13 mouse cellular contexts compared by ENCODE assay signal in the genomic region with DNA sequence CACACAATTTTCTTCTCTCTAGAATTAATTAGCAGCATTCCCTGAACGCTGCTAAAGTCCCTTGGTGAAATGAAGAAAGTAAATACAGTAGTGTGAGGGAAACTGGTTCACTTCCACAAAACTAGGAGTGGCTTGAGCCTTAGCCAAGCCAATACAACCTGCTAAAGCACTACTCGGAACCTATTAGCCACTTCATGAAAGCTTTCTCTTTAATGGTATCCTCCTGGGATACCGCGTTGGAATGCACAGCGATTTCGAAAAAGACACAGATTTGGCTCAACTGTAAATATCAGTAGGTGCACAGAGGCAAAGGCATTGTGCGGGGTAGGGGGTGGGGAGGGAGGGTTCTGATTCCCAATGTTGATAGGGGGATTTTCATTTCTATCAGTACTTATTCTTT.
"Had no signal": no experiment of that assay in that cellular context is flagged by ENCODE, and none has a peak within 500 bp of the region (broad histone marks: within the 10 kb centered on the region; RNA-seq: fewer than 3 reads in every experiment).

No protein-coding gene starts in this region.

- H3K9ac ChIP-seq: kidney, embryonic 15.5 days; limb, embryonic 15.5 days had no signal

- H3K4me1 ChIP-seq: neural tube, embryonic 13.5 days had no signal

- H3K9me3 ChIP-seq: kidney, embryonic 15.5 days; limb, embryonic 15.5 days; liver, embryonic 12.5 days; lung, embryonic 15.5 days; megakaryocyte, embryonic 14.5 days; midbrain, embryonic 13.5 days; neural tube, embryonic 13.5 days had no signal

- DNase-seq: kidney, adult 2 months; kidney, postnatal 14 days; lung, postnatal 4 days; retina, postnatal 1 day; right cerebral cortex, postnatal 14 days; thymus, postnatal 4 days had no signal

- H3K27me3 ChIP-seq: kidney, embryonic 15.5 days; limb, embryonic 15.5 days; lung, embryonic 15.5 days had no signal

- H3K27ac ChIP-seq: kidney, embryonic 15.5 days; limb, embryonic 15.5 days; liver, embryonic 12.5 days; lung, embryonic 15.5 days; midbrain, embryonic 13.5 days; neural tube, embryonic 13.5 days had no signal

- H3K36me3 ChIP-seq: kidney, embryonic 15.5 days; limb, embryonic 15.5 days; liver, embryonic 12.5 days; lung, embryonic 15.5 days; midbrain, embryonic 13.5 days; neural tube, embryonic 13.5 days had no signal
